Mouse (Mus musculus) forebrain, embryonic 16.5 days (tissue): ENCODE results near the gene Ttc9b. TPM values are rescaled to one million over a fixed set of nuclear protein-coding genes. Genes with fewer than 3 reads are reported as not detected.

Experiments used
- ATAC-seq: fragments of 200-750 bp; cut with Nextera tagmentation; 2 replicates; pipeline ENCODE4 v1.8.0; 2017; ENCODE audit warnings: mild to moderate bottlenecking, moderate library complexity
- H3K27ac ChIP-seq: fragments of 300-500 bp; sonication (generic); 2 replicates; pipeline ENCODE4 v1.5.1; 2014; ENCODE audit warnings: low read length, control low read depth
- H3K27me3 ChIP-seq: fragments of 300-500 bp; sonication (generic); replicated peaks from 2 replicates; pipeline ENCODE4 v1.6.1; 2014; ENCODE audit warnings: low read length; ENCODE audit not compliant: control insufficient read depth, insufficient read depth
- H3K36me3 ChIP-seq: fragments of 300-500 bp; sonication (generic); 2 replicates; pipeline ENCODE4 v1.6.1; 2014; ENCODE audit not compliant: control insufficient read depth, insufficient read depth
- H3K4me1 ChIP-seq: fragments of 300-500 bp; sonication (generic); replicated peaks from 2 replicates; pipeline ENCODE4 v1.6.1; 2014; ENCODE audit warnings: low read length; ENCODE audit not compliant: control insufficient read depth, insufficient read depth
- H3K4me2 ChIP-seq: fragments of 300-500 bp; sonication (generic); 2 replicates; pipeline ENCODE4 v1.6.1; 2014; ENCODE audit warnings: mild to moderate bottlenecking, low read length, control low read depth
- H3K4me3 ChIP-seq: fragments of 300-500 bp; sonication (generic); replicated peaks from 2 replicates; pipeline ENCODE4 v1.5.1; 2014; ENCODE audit warnings: mild to moderate bottlenecking, low read length, control low read depth
- H3K9ac ChIP-seq: fragments of 300-500 bp; sonication (generic); replicated peaks from 2 replicates; pipeline ENCODE4 v1.6.1; 2014; ENCODE audit warnings: low read depth, low read length, control low read depth
- H3K9me3 ChIP-seq: fragments of 300-500 bp; sonication (generic); 2 replicates; pipeline ENCODE4 v1.6.1; 2016; ENCODE audit warnings: low read length; ENCODE audit not compliant: control insufficient read depth
- WGBS: fragments of 180-500 bp; shearing (Covaris S2); extraction: QIAGEN DNeasy Blood & Tissue Kit; methylation state at CpG from one replicate; pipeline ENCODE4 v1.1.7; 2014; 5-methylcytosine and 5-hydroxymethylcytosine counted together
- polyA plus RNA-seq: library from polyadenylated mRNA; unstranded; fragments of >200 nt; fragmentation: Nextera tagmentation; extraction: Ambion mirVana; gene quantifications from 2 replicates; pipeline ENCODE4 v1.2.1, GENCODE M21; 2015

Gene Ttc9b
- polyA plus RNA-seq, 1 experiment from 2014 or later: 65.7 TPM

GRCm38 (mm10) chr7:27688815-27689612 lies 35.3 kb downstream of the Ttc9b start, which contains the start of gene Zfp607b:
TSS of gene Zfp607b (plus strand) at chr7:27689340.
- Histone ChIP-seq H3K9me3 (no peaks in the 10 kb centered on the region), H3K27ac (peak within 1 kb of the TSS; percentile 82), H3K27me3 (no peaks in the 10 kb centered on the region), H3K4me3 (peak within 1 kb of the TSS; percentile 44), H3K4me2 (peak within 1 kb of the TSS; percentile 67), H3K9ac (peak within 1 kb of the TSS; percentile 60), H3K36me3 (no peaks in the 10 kb centered on the region), H3K4me1 (peaks cover 16% of the 10 kb centered on the region)
- ATAC-seq: peak; percentile 98
- under 1% methylated on average over 19 of the region's 19 CpGs for WGBS

- Histone ChIP-seq H3K27ac (no peak overlapping the region), H3K36me3 (no peaks in the 10 kb centered on the region), H3K4me3 (no peak overlapping the region), H3K4me2 (no peak overlapping the region), H3K9me3 (no peaks in the 10 kb centered on the region), H3K9ac (no peak overlapping the region), H3K4me1 (peaks cover 13% of the 10 kb centered on the region), H3K27me3 (no peaks in the 10 kb centered on the region)
- 37% methylated on average over 5 of the region's 5 CpGs for WGBS
- ATAC-seq: no peak
Observed at GRCm38 (mm10) chr7:27691076-27691475, 37.4 kb downstream of the Ttc9b start.

- Histone ChIP-seq H3K9ac (no peak overlapping the region), H3K9me3 (no peaks in the 10 kb centered on the region), H3K4me1 (no peaks in the 10 kb centered on the region), H3K27ac (no peak overlapping the region), H3K27me3 (no peaks in the 10 kb centered on the region), H3K4me2 (no peak overlapping the region), H3K4me3 (no peak overlapping the region), H3K36me3 (peaks cover under 1% of the 10 kb centered on the region; the same call in 1 of the 2 replicates)
- WGBS: 23% methylated on average over 3 of the region's 3 CpGs
- no peak for ATAC-seq
Observed at GRCm38 (mm10) chr7:27696711-27697110, 43.0 kb downstream of the Ttc9b start.

Other genes starting within 250 kb of the Ttc9b start
- gene Sptbn4, start 206.2 kb upstream of the Ttc9b start, polyA plus RNA-seq: 2.3 and 2.5 TPM in 2 replicates
- 14.9 and 16.8 TPM in 2 replicates for gene Blvrb, start 205.9 kb upstream of the Ttc9b start, polyA plus RNA-seq
- 11.6 and 14.8 TPM in 2 replicates for gene Sertad3, start 180.1 kb upstream of the Ttc9b start, polyA plus RNA-seq
- 6.5 and 7.0 TPM in 2 replicates for gene Sertad1, start 167.0 kb upstream of the Ttc9b start, polyA plus RNA-seq
- gene Prx, start 154.6 kb upstream of the Ttc9b start, polyA plus RNA-seq: 1.1 and 1.3 TPM in 2 replicates
- 0.24 and 0.67 TPM in 2 replicates for gene Hipk4, start 130.6 kb upstream of the Ttc9b start, polyA plus RNA-seq
- 109 and 139 TPM in 2 replicates for gene Pld3, start 100.7 kb upstream of the Ttc9b start, polyA plus RNA-seq
- gene 2310022A10Rik, start 100.7 kb upstream of the Ttc9b start, polyA plus RNA-seq: 39.1 and 40.2 TPM in 2 replicates
- gene Akt2, start 62.4 kb upstream of the Ttc9b start, polyA plus RNA-seq: 83.7 and 99.3 TPM in 2 replicates
- gene Map3k10, start 20.7 kb downstream of the Ttc9b start, polyA plus RNA-seq: 10.6 and 14.3 TPM in 2 replicates
- 13.8 and 14.5 TPM in 2 replicates for gene Zfp607b, start 35.4 kb downstream of the Ttc9b start, polyA plus RNA-seq
- 132 and 133 TPM in 2 replicates for gene Zfp60, start 77.5 kb downstream of the Ttc9b start, polyA plus RNA-seq
- gene Zfp626, start 153.3 kb downstream of the Ttc9b start, polyA plus RNA-seq: 2.4 and 2.7 TPM in 2 replicates
- 12.2 and 14.0 TPM in 2 replicates for gene Zfp59, start 184.7 kb downstream of the Ttc9b start, polyA plus RNA-seq
- 1.9 and 2.1 TPM in 2 replicates for gene Zfp607a, start 203.6 kb downstream of the Ttc9b start, polyA plus RNA-seq